Mouse (Mus musculus) layer of hippocampus, adult 6 months (tissue): ENCODE data around the gene Gm14459. TPM values are rescaled to one million over a fixed set of nuclear protein-coding genes. Genes with fewer than 3 reads are reported as not detected.

Experiments used
- long read RNA-seq, 2 experiments: library from polyadenylated mRNA; unstranded; transcript quantifications; one replicate each; pipeline ENCODE4 v2.0.0; 2019 to 2020
- polyA plus RNA-seq: library from polyadenylated mRNA; unstranded; fragments of <200 nt; fragmentation: Nextera tagmentation; gene quantifications from 2 replicates; pipeline ENCODE4 v1.2.3, GENCODE M21; 2021

Gm14459 gene
- not detected in 2 replicates for polyA plus RNA-seq
- long read RNA-seq, experiment 1: 0 reads
- long read RNA-seq, experiment 2: 0 reads

GRCm38 (mm10) chrX:8524854-8525253 is at the start of gene Gm14459:
Gm14459 (minus strand) TSS chrX:8524954.

GRCm38 (mm10) chrX:8548155-8548554 is 23.4 kb upstream of the Gm14459 start, which contains the start of gene Ssxb6:
Ssxb6 (minus strand) TSS chrX:8548255.

Other genes with a start within 250 kb of the Gm14459 start
- gene Ssxb10, start 197.5 kb downstream of the Gm14459 start, polyA plus RNA-seq: not detected in 2 replicates
- gene Ssxb9, start 158.0 kb downstream of the Gm14459 start, polyA plus RNA-seq: not detected in 2 replicates
- gene Ssxb1, start 111.6 kb downstream of the Gm14459 start, polyA plus RNA-seq: not detected in 2 replicates
- gene Ssxb2, start 63.2 kb downstream of the Gm14459 start, polyA plus RNA-seq: not detected in 2 replicates
- not detected in 2 replicates for gene Ssxb6, start 23.3 kb upstream of the Gm14459 start, polyA plus RNA-seq
- gene Ssxb3, start 66.9 kb upstream of the Gm14459 start, polyA plus RNA-seq: not detected in 2 replicates
- not detected in 2 replicates for gene Ssxb8, start 165.9 kb upstream of the Gm14459 start, polyA plus RNA-seq
- not detected in 2 replicates for gene Ssx9, start 223.5 kb upstream of the Gm14459 start, polyA plus RNA-seq